Comparison of ENCODE assay signal across 30 mouse cellular contexts in genomic region chr5:114187108-114187507, GRCm38 (mm10). TPM values are rescaled to one million over a fixed set of nuclear protein-coding genes. Genes with fewer than 3 reads are reported as not detected.
DNase-seq lines count a peak whose midpoint lies in the region; ATAC-seq and TF ChIP-seq lines count a peak whose summit lies in the region.
"Had no signal": no experiment of that assay in that cellular context is flagged by ENCODE, and none has a peak within 500 bp of the region (broad histone marks: within the 10 kb centered on the region; RNA-seq: fewer than 3 reads in every experiment).

No protein-coding gene starts in this region.

- TF ChIP-seq EP300 in MEL (IDR thresholded peaks at IDR 0.05; ENCODE audit: low read depth in 1 of 2, low read length in 2 of 2): no peak
- TF ChIP-seq EP300 in stomach, postnatal 0 days (optimal IDR thresholded peaks at IDR 0.05): no peak

- H3K4me3 ChIP-seq in gastrocnemius, adult 2 months: no peak overlapping the region
- no peak overlapping the region for H3K4me3 ChIP-seq in left cerebral cortex, adult 2 months
- H3K4me3 ChIP-seq in MEL (ENCODE audit: control insufficient read depth in 1 of 2, insufficient read depth in 1 of 2, low read depth in 2 of 2, low read length in 2 of 2): no peak overlapping the region
- H3K4me3 ChIP-seq in stomach, postnatal 0 days (ENCODE audit: low read depth, low read length): no peak overlapping the region
- no peak overlapping the region for H3K4me3 ChIP-seq in hindbrain, postnatal 0 days (ENCODE audit: low read length)
- H3K4me3 ChIP-seq: embryonic facial prominence, embryonic 12.5 days; hindbrain, embryonic 10.5 days; hindbrain, embryonic 15.5 days; limb, embryonic 12.5 days; myocyte; neural tube, embryonic 13.5 days had no signal

- H3K79me2 ChIP-seq in MEL (ENCODE audit: control insufficient read depth, insufficient read depth, low read length, poor library complexity): no peaks in the 10 kb centered on the region

- no peak overlapping the region for H3K27ac ChIP-seq in gastrocnemius, adult 2 months
- no peak overlapping the region for H3K27ac ChIP-seq in left cerebral cortex, adult 2 months
- H3K27ac ChIP-seq in MEL (ENCODE audit: control insufficient read depth, low read depth, low read length): no peak overlapping the region
- H3K27ac ChIP-seq in stomach, postnatal 0 days (replicated peaks): no peak overlapping the region
- no peak overlapping the region for H3K27ac ChIP-seq in hindbrain, postnatal 0 days
- H3K27ac ChIP-seq: embryonic facial prominence, embryonic 12.5 days; hindbrain, embryonic 10.5 days; hindbrain, embryonic 15.5 days; limb, embryonic 12.5 days; neural tube, embryonic 13.5 days had no signal

- no peaks in the 10 kb centered on the region for H3K36me3 ChIP-seq in MEL (ENCODE audit: control insufficient read depth in 1 of 2, insufficient read depth in 2 of 2, low read length in 2 of 2)
- H3K36me3 ChIP-seq in stomach, postnatal 0 days (ENCODE audit: control insufficient read depth, insufficient read depth, low read length): no peaks in the 10 kb centered on the region
- no peaks in the 10 kb centered on the region for H3K36me3 ChIP-seq in hindbrain, postnatal 0 days (ENCODE audit: insufficient read depth, low read length)
- H3K36me3 ChIP-seq: embryonic facial prominence, embryonic 12.5 days; hindbrain, embryonic 10.5 days; hindbrain, embryonic 15.5 days; limb, embryonic 12.5 days; neural tube, embryonic 13.5 days had no signal

- WGBS in stomach, postnatal 0 days: 74% methylated on average over 2 of the region's 2 CpGs
- 71% methylated on average over 2 of the region's 2 CpGs for WGBS in hindbrain, postnatal 0 days

- TF ChIP-seq RAD21 in MEL (IDR thresholded peaks at IDR 0.05; ENCODE audit: low read depth, low read length): peak; percentile 20

- H3K4me2 ChIP-seq in stomach, postnatal 0 days (replicated peaks; ENCODE audit: low read depth): no peak overlapping the region
- no peak overlapping the region for H3K4me2 ChIP-seq in hindbrain, postnatal 0 days (ENCODE audit: low read depth, low read length)
- H3K4me2 ChIP-seq: embryonic facial prominence, embryonic 12.5 days; hindbrain, embryonic 15.5 days; limb, embryonic 12.5 days; liver, embryonic 11.5 days; midbrain, embryonic 11.5 days; neural tube, embryonic 13.5 days had no signal

- DNase-seq in gastrocnemius, adult 2 months: no peak
- no peak for DNase-seq in gastrocnemius, adult 18-20 months (ENCODE audit: low spot score)
- DNase-seq in left cerebral cortex, adult 2 months (ENCODE audit: extremely low spot score in 1 of 2, low spot score in 2 of 2): no peak
- no peak for DNase-seq in left cerebral cortex, postnatal 4 days
- DNase-seq in MEL (ENCODE audit: low read depth, low spot score): peak; percentile 23
- no peak for DNase-seq in stomach, postnatal 0 days (ENCODE audit: low spot score)
- DNase-seq in hindbrain, postnatal 0 days (ENCODE audit: low spot score): no peak
- no peak for DNase-seq in natural killer cell, adult 2 months (ENCODE audit: low spot score in 2 of 2)
- DNase-seq: adrenal gland, postnatal 14 days; cerebellum, adult 11-12 months; cerebellum, adult 9-11 months; embryo, embryonic 11 days; gastrocnemius, postnatal 36 days; heart, adult 18-20 months; heart, postnatal 14 days; kidney, adult 11 months; kidney, postnatal 36 days; liver, postnatal 0 days; lung, postnatal 36 days; thymus, adult 18-20 months; thymus, postnatal 36 days had no signal

- H3K4me1 ChIP-seq in MEL (ENCODE audit: control insufficient read depth in 1 of 2, insufficient read depth in 2 of 2, low read length in 2 of 2): no peaks in the 10 kb centered on the region
- no peaks in the 10 kb centered on the region for H3K4me1 ChIP-seq in stomach, postnatal 0 days (replicated peaks; ENCODE audit: control insufficient read depth, insufficient read depth)
- no peaks in the 10 kb centered on the region for H3K4me1 ChIP-seq in hindbrain, postnatal 0 days (ENCODE audit: insufficient read depth, low read length)
- H3K4me1 ChIP-seq: embryonic facial prominence, embryonic 12.5 days; hindbrain, embryonic 15.5 days; neural tube, embryonic 13.5 days had no signal

- intact Hi-C loops in gastrocnemius, adult 2 months (cut with DNase I): no loop called here
- intact Hi-C loops in left cerebral cortex, adult 2 months (cut with DNase I): no loop called here
- intact Hi-C loops in left cerebral cortex, postnatal 4 days (cut with DNase I): no loop called here

- H3K9ac ChIP-seq in MEL (ENCODE audit: control insufficient read depth, low read depth, low read length, poor library complexity, severe bottlenecking): no peak overlapping the region
- H3K9ac ChIP-seq in stomach, postnatal 0 days (ENCODE audit: low read length): no peak overlapping the region
- no peak overlapping the region for H3K9ac ChIP-seq in hindbrain, postnatal 0 days (replicated peaks; ENCODE audit: low read length)
- H3K9ac ChIP-seq: embryonic facial prominence, embryonic 12.5 days; hindbrain, embryonic 15.5 days; limb, embryonic 12.5 days; liver, postnatal 0 days; neural tube, embryonic 13.5 days had no signal

- no peaks in the 10 kb centered on the region for H3K9me3 ChIP-seq in MEL (replicated peaks; ENCODE audit: insufficient read depth, low read length)
- H3K9me3 ChIP-seq in stomach, postnatal 0 days (ENCODE audit: control insufficient read depth, low read length): no peaks in the 10 kb centered on the region
- H3K9me3 ChIP-seq in hindbrain, postnatal 0 days (ENCODE audit: low read length): no peaks in the 10 kb centered on the region
- H3K9me3 ChIP-seq: embryonic facial prominence, embryonic 12.5 days; hindbrain, embryonic 10.5 days; hindbrain, embryonic 15.5 days; limb, embryonic 12.5 days; neural tube, embryonic 13.5 days had no signal

- H3K27me3 ChIP-seq in MEL (ENCODE audit: control insufficient read depth in 1 of 2, insufficient read depth in 2 of 2, low read length in 2 of 2): no peaks in the 10 kb centered on the region
- no peaks in the 10 kb centered on the region for H3K27me3 ChIP-seq in stomach, postnatal 0 days (ENCODE audit: control insufficient read depth, insufficient read depth, low read length)
- no peaks in the 10 kb centered on the region for H3K27me3 ChIP-seq in hindbrain, postnatal 0 days (ENCODE audit: insufficient read depth, low read length)
- H3K27me3 ChIP-seq: embryonic facial prominence, embryonic 12.5 days; hindbrain, embryonic 15.5 days; neural tube, embryonic 13.5 days had no signal

- no peak for TF ChIP-seq POLR2A in MEL (IDR thresholded peaks at IDR 0.05; ENCODE audit: control insufficient read depth in 1 of 2, insufficient read depth in 1 of 2, low read depth in 1 of 2, low read length in 2 of 2, poor library complexity in 1 of 2)

- TF ChIP-seq CTCF in gastrocnemius, adult 2 months (IDR thresholded peaks at IDR 0.05): peak; percentile 44
- TF ChIP-seq CTCF in left cerebral cortex, adult 2 months (IDR thresholded peaks at IDR 0.05): peak; percentile 4
- TF ChIP-seq CTCF in MEL (IDR thresholded peaks at IDR 0.05 in 2 of 3, conservative IDR thresholded peaks at IDR 0.05 in 1 of 3; ENCODE audit: control insufficient read depth in 1 of 3, insufficient read depth in 1 of 3, low read depth in 2 of 3, low read length in 3 of 3, poor library complexity in 1 of 3, severe bottlenecking in 1 of 3): peak in 2 of 3 experiments; percentile 32 to 37; a peak in 4 of 6 replicates
- TF ChIP-seq CTCF in stomach, postnatal 0 days (IDR thresholded peaks at IDR 0.05; ENCODE audit: low read depth): 0 out of 2 replicates have a peak, but pooled peaks have one; percentile 19
- TF ChIP-seq CTCF in hindbrain, postnatal 0 days (IDR thresholded peaks at IDR 0.05; ENCODE audit: low read depth): no peak

- no peak for ATAC-seq in stomach, postnatal 0 days (ENCODE audit: low FRiP score, low TSS enrichment)
- no peak for ATAC-seq in hindbrain, postnatal 0 days
- ATAC-seq: forebrain, embryonic 14.5 days; liver, postnatal 0 days had no signal

TF ChIP-seq in MEL, 35 proteins besides CTCF, POLR2A, EP300 and RAD21 (continues in another document):
- TF ChIP-seq MXI1 (IDR thresholded peaks at IDR 0.05; ENCODE audit: low read depth, low read length) (no peak), SIN3A (IDR thresholded peaks at IDR 0.05; ENCODE audit: low read length) (no peak)

RNA-seq across cellular contexts. Expression of gene Acacb, which starts 40.8 kb away (rescaled TPM):
- 100 to 1,000 TPM; 177 to 191 TPM for total RNA-seq in gastrocnemius, adult 2 months (2021)
- total RNA-seq in gastrocnemius, adult 18-20 months (2021): 100 to 1,000 TPM; 154 to 158 TPM
- total RNA-seq in left cerebral cortex, adult 2 months (2021): 1 to 10 TPM; 4.4 to 5.3 TPM
- total RNA-seq in left cerebral cortex, postnatal 4 days (2021): 1 to 10 TPM; 2.4 to 3.8 TPM
- total RNA-seq in MEL (2012; rRNA removed): 1.9 and 2.0 TPM in 2 replicates
- polyA plus RNA-seq in MEL (2012; ENCODE audit: insufficient read depth in 1 of 2, insufficient read length in 2 of 2, low read depth in 1 of 2, low replicate concordance in 2 of 2, missing spikeins in 1 of 2): 1 to 10 TPM in 1 of 2 experiments, not detected in 1; 5.3 TPM
- 1.3 and 1.4 TPM in 2 replicates for polyA plus RNA-seq in stomach, postnatal 0 days (2015; fragmentation: Nextera tagmentation; extraction: Ambion mirVana)
- total RNA-seq in hindbrain, postnatal 0 days (2014; rRNA removed): 3.4 and 7.0 TPM in 2 replicates
- polyA plus RNA-seq in hindbrain, postnatal 0 days (2015; fragmentation: Nextera tagmentation; extraction: Ambion mirVana): 5.1 and 6.1 TPM in 2 replicates

RNA-seq across cellular contexts. Expression of gene Ung, which starts 56.9 kb away (rescaled TPM):
- total RNA-seq in gastrocnemius, adult 2 months (2021): 10 to 100 TPM in 1 of 2 experiments, 1 to 10 TPM in 1; 9.2 to 10.5 TPM
- total RNA-seq in gastrocnemius, adult 18-20 months (2021): 1 to 10 TPM; 6.0 to 9.2 TPM
- 1 to 10 TPM; 2.6 to 3.1 TPM for total RNA-seq in left cerebral cortex, adult 2 months (2021)
- 1 to 10 TPM; 5.6 to 6.0 TPM for total RNA-seq in left cerebral cortex, postnatal 4 days (2021)
- 19.6 and 22.1 TPM in 2 replicates for total RNA-seq in MEL (2012; rRNA removed)
- polyA plus RNA-seq in MEL (2012; ENCODE audit: insufficient read depth in 1 of 2, insufficient read length in 2 of 2, low read depth in 1 of 2, low replicate concordance in 2 of 2, missing spikeins in 1 of 2): 10 to 100 TPM in 1 of 2 experiments, not detected in 1; 62.2 TPM
- 15.1 and 16.2 TPM in 2 replicates for polyA plus RNA-seq in stomach, postnatal 0 days (2015; fragmentation: Nextera tagmentation; extraction: Ambion mirVana)
- 13.8 and 15.5 TPM in 2 replicates for total RNA-seq in hindbrain, postnatal 0 days (2014; rRNA removed)
- polyA plus RNA-seq in hindbrain, postnatal 0 days (2015; fragmentation: Nextera tagmentation; extraction: Ambion mirVana): 13.8 and 14.0 TPM in 2 replicates

RNA-seq across cellular contexts. Expression of gene Alkbh2, which starts 59.1 kb away (rescaled TPM):
- total RNA-seq in gastrocnemius, adult 2 months (2021): under 1 TPM; 0.28 to 0.61 TPM
- 1 to 10 TPM in 1 of 2 experiments, under 1 TPM in 1; 0.53 to 1.0 TPM for total RNA-seq in gastrocnemius, adult 18-20 months (2021)
- 1 to 10 TPM; 5.9 to 7.2 TPM for total RNA-seq in left cerebral cortex, adult 2 months (2021)
- 1 to 10 TPM; 6.2 to 6.9 TPM for total RNA-seq in left cerebral cortex, postnatal 4 days (2021)
- total RNA-seq in MEL (2012; rRNA removed): 15.2 and 15.7 TPM in 2 replicates
- 10 to 100 TPM in 1 of 2 experiments, not detected in 1; 22.6 TPM for polyA plus RNA-seq in MEL (2012; ENCODE audit: insufficient read depth in 1 of 2, insufficient read length in 2 of 2, low read depth in 1 of 2, low replicate concordance in 2 of 2, missing spikeins in 1 of 2)
- polyA plus RNA-seq in stomach, postnatal 0 days (2015; fragmentation: Nextera tagmentation; extraction: Ambion mirVana): 6.2 and 6.9 TPM in 2 replicates
- 3.1 and 9.5 TPM in 2 replicates for total RNA-seq in hindbrain, postnatal 0 days (2014; rRNA removed)
- 7.6 and 8.0 TPM in 2 replicates for polyA plus RNA-seq in hindbrain, postnatal 0 days (2015; fragmentation: Nextera tagmentation; extraction: Ambion mirVana)

Comparison
In these comparisons a context has a peak if more than half of its experiments do, and no peak if none do; other contexts are left out.
1. RNA of gene Acacb, which starts 40.8 kb away (total RNA-seq): 177 to 191 TPM in gastrocnemius, adult 2 months and 154 to 158 TPM in gastrocnemius, adult 18-20 months; 3.4 to 7.0 TPM in hindbrain, postnatal 0 days, 4.4 to 5.3 TPM in left cerebral cortex, adult 2 months, 2.4 to 3.8 TPM in left cerebral cortex, postnatal 4 days and 1.9 to 2.0 TPM in MEL; every median in the first group is over 10 times any median in the second.